Mouse (Mus musculus): Measurements from ENCODE around the gene Rer1.

- TF ChIP-seq CTCF (IDR thresholded peaks at IDR 0.05; ENCODE audit: extremely low read depth, insufficient read depth, low read length): no peak
- TF ChIP-seq POLR2A (IDR thresholded peaks at IDR 0.05; ENCODE audit: extremely low read depth, insufficient read depth, low read length): no peak
These were observed 1.8 kb downstream of the Rer1 start for GRCm38 (mm10) chr4:155084351-155084750.
